Mouse (Mus musculus): Measurements from ENCODE around the gene Tcea3. TPM values are rescaled to one million over a fixed set of nuclear protein-coding genes. Genes with fewer than 3 reads are reported as not detected.

Gene Tcea3
- 24.7 TPM for polyA plus RNA-seq (2014; fragmentation: Illumina TruSeq; extraction: RNeasy Lipid Tissue Mini Kit (QIAGEN cat#74804); ENCODE audit: insufficient read depth, low read depth, low replicate concordance)

GRCm38 (mm10) chr4:136247729-136248463 is at the start of gene Tcea3:
Gene Tcea3 (plus strand): TSS chr4:136247729.

GRCm38 (mm10) chr4:136206033-136206893 is 41.3 kb upstream of the Tcea3 start, which contains the start of gene Asap3:
Gene Asap3 (plus strand): TSS chr4:136206365.

GRCm38 (mm10) chr4:136284455-136284854 is 36.9 kb downstream of the Tcea3 start, which contains the start of gene Zfp46:
Gene Zfp46 (plus strand): TSS chr4:136284683.

GRCm38 (mm10) chr4:136310229-136311041 is 62.9 kb downstream of the Tcea3 start, which contains the start of gene Hnrnpr:
Gene Hnrnpr (plus strand): TSS chr4:136310942.

Other genes with a start within 250 kb of the Tcea3 start
- gene Eloa, start 226.0 kb upstream of the Tcea3 start, polyA plus RNA-seq (2014; fragmentation: Illumina TruSeq; extraction: RNeasy Lipid Tissue Mini Kit (QIAGEN cat#74804); ENCODE audit: insufficient read depth, low read depth, low replicate concordance), result 15.1 TPM
- 1,220 TPM for gene Rpl11, start 194.3 kb upstream of the Tcea3 start, polyA plus RNA-seq (2014; fragmentation: Illumina TruSeq; extraction: RNeasy Lipid Tissue Mini Kit (QIAGEN cat#74804); ENCODE audit: insufficient read depth, low read depth, low replicate concordance)
- 258 TPM for gene Id3, start 104.2 kb upstream of the Tcea3 start, polyA plus RNA-seq (2014; fragmentation: Illumina TruSeq; extraction: RNeasy Lipid Tissue Mini Kit (QIAGEN cat#74804); ENCODE audit: insufficient read depth, low read depth, low replicate concordance)
- gene E2f2, start 75.3 kb upstream of the Tcea3 start, polyA plus RNA-seq (2014; fragmentation: Illumina TruSeq; extraction: RNeasy Lipid Tissue Mini Kit (QIAGEN cat#74804); ENCODE audit: insufficient read depth, low read depth, low replicate concordance), result 9.4 TPM
- 3.5 TPM for gene Asap3, start 41.4 kb upstream of the Tcea3 start, polyA plus RNA-seq (2014; fragmentation: Illumina TruSeq; extraction: RNeasy Lipid Tissue Mini Kit (QIAGEN cat#74804); ENCODE audit: insufficient read depth, low read depth, low replicate concordance)
- gene Zfp46, start 37.0 kb downstream of the Tcea3 start, polyA plus RNA-seq (2014; fragmentation: Illumina TruSeq; extraction: RNeasy Lipid Tissue Mini Kit (QIAGEN cat#74804); ENCODE audit: insufficient read depth, low read depth, low replicate concordance), result 6.5 TPM
- gene Hnrnpr, start 63.2 kb downstream of the Tcea3 start, polyA plus RNA-seq (2014; fragmentation: Illumina TruSeq; extraction: RNeasy Lipid Tissue Mini Kit (QIAGEN cat#74804); ENCODE audit: insufficient read depth, low read depth, low replicate concordance), result 38.3 TPM
- not detected for gene Htr1d, start 175.8 kb downstream of the Tcea3 start, polyA plus RNA-seq (2014; fragmentation: Illumina TruSeq; extraction: RNeasy Lipid Tissue Mini Kit (QIAGEN cat#74804); ENCODE audit: insufficient read depth, low read depth, low replicate concordance)
- 0.44 TPM for gene 6030445D17Rik, start 214.5 kb downstream of the Tcea3 start, polyA plus RNA-seq (2014; fragmentation: Illumina TruSeq; extraction: RNeasy Lipid Tissue Mini Kit (QIAGEN cat#74804); ENCODE audit: insufficient read depth, low read depth, low replicate concordance)
- gene Luzp1, start 222.0 kb downstream of the Tcea3 start, polyA plus RNA-seq (2014; fragmentation: Illumina TruSeq; extraction: RNeasy Lipid Tissue Mini Kit (QIAGEN cat#74804); ENCODE audit: insufficient read depth, low read depth, low replicate concordance), result 11.3 TPM